Mouse (Mus musculus) MEL (cell line): ENCODE results near the gene Acot3.

Experiments used
- CTCF ChIP-seq, 3 experiments: IDR thresholded peaks in 2 of 3; conservative IDR thresholded peaks in 1 of 3; 2 replicates each; pipeline ENCODE4 v1.5.1; 2011 to 2012; ENCODE audit warnings: low read length in 3 of 3, low read depth in 2 of 3, mild to moderate bottlenecking in 2 of 3, improper control_type of control experiment in 1 of 3, inconsistent platforms in 1 of 3, mixed read lengths in 1 of 3, moderate library complexity in 1 of 3; ENCODE audit not compliant: control insufficient read depth in 1 of 3, insufficient read depth in 1 of 3, poor library complexity in 1 of 3, severe bottlenecking in 1 of 3
- ELF1 ChIP-seq: IDR thresholded peaks from 2 replicates; pipeline ENCODE4 v1.6.1; 2014; ENCODE audit warnings: low read depth, mild to moderate bottlenecking, inconsistent platforms, low read length, improper control_type of control experiment, moderate library complexity
- GABPA ChIP-seq: IDR thresholded peaks from 2 replicates; pipeline ENCODE4 v1.6.1; 2012; ENCODE audit warnings: low read depth, mild to moderate bottlenecking, inconsistent platforms, low read length, improper control_type of control experiment, moderate library complexity
- GATA1 ChIP-seq: IDR thresholded peaks from 2 replicates; pipeline ENCODE4 v1.6.1; 2011; ENCODE audit warnings: low read depth, low read length, improper control_type of control experiment
- HCFC1 ChIP-seq: IDR thresholded peaks from 2 replicates; pipeline ENCODE4 v1.6.1; 2012; ENCODE audit warnings: low read depth, mild to moderate bottlenecking, inconsistent platforms, low read length, improper control_type of control experiment, moderate library complexity
- MAX ChIP-seq: IDR thresholded peaks from 2 replicates; pipeline ENCODE4 v1.6.1; 2011; ENCODE audit warnings: low read length, improper control_type of control experiment
- NELFE ChIP-seq: IDR thresholded peaks from 2 replicates; pipeline ENCODE4 v1.6.1; 2011; ENCODE audit warnings: low read depth, low read length, improper control_type of control experiment
- POLR2A ChIP-seq, 2 experiments: IDR thresholded peaks; 2 replicates each; pipeline ENCODE4 v1.6.1; 2011 to 2012; ENCODE audit warnings: low read length in 2 of 2, mild to moderate bottlenecking in 2 of 2, control low read depth in 1 of 2, improper control_type of control experiment in 1 of 2, low read depth in 1 of 2, moderate library complexity in 1 of 2; ENCODE audit not compliant: control insufficient read depth in 1 of 2, insufficient read depth in 1 of 2, poor library complexity in 1 of 2

- TF ChIP-seq MAX = no peak
- no peak for TF ChIP-seq GABPA
- no peak for TF ChIP-seq NELFE
- TF ChIP-seq CTCF (IDR thresholded peaks at IDR 0.05 in 2 of 3, conservative IDR thresholded peaks at IDR 0.05 in 1 of 3; ENCODE audit: control insufficient read depth in 1 of 3, insufficient read depth in 1 of 3, low read depth in 2 of 3, low read length in 3 of 3, poor library complexity in 1 of 3, severe bottlenecking in 1 of 3) = no peak
- TF ChIP-seq POLR2A (IDR thresholded peaks at IDR 0.05; ENCODE audit: control insufficient read depth in 1 of 2, insufficient read depth in 1 of 2, low read depth in 1 of 2, low read length in 2 of 2, poor library complexity in 1 of 2) = no peak
- no peak for TF ChIP-seq GATA1
- no peak for TF ChIP-seq ELF1
- no peak for TF ChIP-seq HCFC1
Measured at GRCm38 (mm10) chr12:84008729-84009128, 43.2 kb upstream of the Acot3 start.
